Mouse (Mus musculus) T-helper 2 cell (primary cell): Measurements from ENCODE around the gene Apip.

Source experiments
- in situ Hi-C: fragments of 300-600 bp; cut with MboI, MseI; formaldehyde crosslinking; loops from one replicate; pipeline ENCODE4 v1.15.1; 2025; ENCODE audit warnings: high pct_unique_total_duplicates

Apip gene

DNA sequence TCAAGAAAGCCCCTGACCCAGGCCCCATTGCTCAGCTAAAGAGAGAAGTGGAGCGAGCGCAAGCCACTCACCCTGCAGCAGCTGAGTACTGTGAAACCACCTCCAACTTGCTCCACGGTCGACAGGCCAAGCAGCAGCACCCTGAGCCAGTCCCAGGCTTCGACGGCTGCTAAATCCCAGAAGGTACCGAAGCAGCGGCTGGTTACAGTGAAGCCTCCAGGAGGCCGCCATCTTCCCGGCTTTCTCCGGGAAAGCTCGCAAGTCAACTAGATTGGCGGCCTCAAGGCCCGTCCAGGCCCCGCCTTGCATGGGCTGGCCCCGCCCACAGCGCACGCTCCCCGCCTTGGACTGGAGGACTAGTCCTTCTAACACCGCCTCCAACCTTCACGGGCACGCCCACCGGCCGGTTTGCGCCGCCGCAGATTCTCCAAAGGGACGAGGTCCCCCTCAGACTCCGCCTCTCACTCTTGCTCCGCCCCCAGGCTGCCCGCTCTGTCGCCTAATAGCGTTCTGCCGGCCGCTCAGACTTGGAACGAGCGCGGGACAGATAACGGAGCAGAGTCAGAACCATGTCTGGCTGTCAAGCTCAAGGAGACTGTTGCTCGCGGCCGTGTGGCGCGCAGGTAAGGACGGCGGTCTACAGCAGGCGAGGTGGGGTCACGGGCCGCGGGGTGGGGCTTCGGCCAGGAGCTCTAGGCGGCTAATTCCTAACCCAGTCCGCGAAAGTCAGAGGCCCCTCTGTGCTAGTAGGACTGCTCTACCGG lies at the start of gene Apip, which contains the start of gene Pdhx:
Gene Apip (plus strand): TSS at position 457 of the 764 bp plus-strand sequence.
Gene Pdhx (minus strand): TSS at position 295 of the 764 bp plus-strand sequence.
- in situ Hi-C loops: no loop called here

DNA sequence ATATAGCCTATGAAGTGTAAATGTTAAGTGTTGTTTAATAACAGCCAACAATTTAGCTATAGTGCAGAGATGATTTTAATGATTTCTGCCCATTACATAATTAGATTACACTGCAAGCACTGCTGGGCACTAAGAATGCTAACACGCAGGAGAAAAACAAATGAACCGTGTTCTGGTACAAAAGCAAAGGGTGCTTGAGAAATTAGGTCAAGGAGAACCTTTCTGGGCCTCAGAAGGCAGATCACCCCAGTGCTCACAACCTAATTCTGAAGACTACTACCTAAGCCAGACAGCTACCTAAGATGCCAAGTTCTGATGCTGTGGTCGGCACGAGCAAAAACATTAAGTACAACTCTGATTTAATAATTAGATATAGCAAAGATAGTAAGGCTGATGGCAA lies 35.6 kb upstream of the Apip start:
- in situ Hi-C loops: no loop called here

DNA sequence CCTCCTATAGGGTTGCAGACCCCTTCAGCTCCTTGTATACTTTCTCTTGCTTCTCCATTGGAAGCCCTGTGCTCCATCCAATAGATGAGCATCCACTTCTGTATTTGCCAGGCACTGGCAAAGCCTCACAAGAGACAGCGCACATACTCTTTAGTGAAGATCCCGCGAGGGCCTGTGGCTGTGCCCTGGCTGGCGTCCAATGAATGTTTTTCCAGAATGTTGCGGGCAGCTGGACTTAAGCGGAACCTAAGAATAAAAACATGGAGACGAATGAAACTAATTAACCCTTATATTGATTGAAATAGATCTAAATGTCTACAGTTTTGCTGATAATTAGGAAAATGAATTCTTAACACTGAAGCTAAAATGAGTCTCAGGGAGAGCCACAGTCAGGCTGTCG lies 32.6 kb upstream of the Apip start:
- in situ Hi-C loops: no loop called here

DNA sequence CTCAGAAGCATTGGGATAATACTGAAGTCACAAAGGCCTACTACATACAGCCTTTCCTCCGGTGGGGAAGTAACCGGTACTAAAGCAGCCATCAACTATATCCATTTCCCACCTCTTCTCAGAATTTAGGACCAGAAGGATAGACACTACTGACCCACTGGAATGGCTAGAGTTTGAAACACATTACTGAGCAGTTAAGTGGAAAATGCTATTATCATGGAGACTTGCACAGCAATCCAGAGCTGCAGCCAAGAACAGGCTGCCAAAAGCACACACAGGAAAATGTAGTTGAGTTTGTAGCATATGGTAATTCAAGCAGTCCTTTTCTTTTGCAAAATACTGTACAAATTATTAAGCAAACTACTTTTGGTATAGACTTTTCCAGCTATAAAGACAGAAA lies 28.2 kb upstream of the Apip start:
- in situ Hi-C loops: no loop called here

DNA sequence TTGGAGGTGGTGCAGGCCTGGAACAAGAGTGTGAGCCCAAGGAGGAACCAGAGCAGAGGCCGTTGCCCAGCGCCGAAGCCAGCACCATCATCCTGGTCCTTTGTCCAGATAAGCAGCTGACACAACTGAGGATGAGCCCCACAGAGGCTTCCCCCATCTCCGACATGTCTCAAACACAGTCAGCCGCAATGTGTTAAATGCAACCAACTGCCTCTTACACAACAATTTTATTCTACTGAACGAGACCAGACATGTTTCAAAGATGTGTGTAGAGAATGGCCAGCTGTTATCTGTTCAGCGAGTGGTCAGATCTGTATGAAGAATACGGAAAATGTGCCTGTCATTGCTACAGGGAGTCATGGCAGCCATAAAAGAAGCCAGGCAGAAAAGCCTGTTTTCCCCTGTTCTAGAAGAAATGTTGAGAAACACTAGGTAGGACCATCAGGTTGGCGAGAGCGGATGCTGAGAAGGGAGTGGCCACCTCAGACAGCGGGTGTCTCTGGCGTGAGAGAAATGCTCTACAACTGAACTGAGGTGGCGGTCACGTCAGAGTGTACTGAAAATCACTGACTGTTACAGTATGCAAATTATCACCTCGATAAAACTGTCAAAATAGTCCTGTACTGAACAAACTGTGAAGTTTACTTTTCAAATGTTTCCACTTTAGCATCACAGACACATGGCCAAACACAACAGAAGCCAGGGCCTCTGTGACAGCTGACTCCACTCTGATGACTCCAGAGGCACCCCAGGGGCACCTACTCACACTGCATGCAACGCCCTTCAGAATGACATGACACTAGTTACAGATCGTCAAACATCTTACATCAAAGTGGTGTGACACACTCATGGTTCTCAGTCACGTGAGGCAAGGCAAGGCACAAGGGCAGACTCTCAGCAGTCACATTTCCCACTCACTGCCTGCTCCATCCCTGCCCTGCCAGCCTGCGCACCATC lies 21.3 kb upstream of the Apip start:
- in situ Hi-C loops: no loop called here

DNA sequence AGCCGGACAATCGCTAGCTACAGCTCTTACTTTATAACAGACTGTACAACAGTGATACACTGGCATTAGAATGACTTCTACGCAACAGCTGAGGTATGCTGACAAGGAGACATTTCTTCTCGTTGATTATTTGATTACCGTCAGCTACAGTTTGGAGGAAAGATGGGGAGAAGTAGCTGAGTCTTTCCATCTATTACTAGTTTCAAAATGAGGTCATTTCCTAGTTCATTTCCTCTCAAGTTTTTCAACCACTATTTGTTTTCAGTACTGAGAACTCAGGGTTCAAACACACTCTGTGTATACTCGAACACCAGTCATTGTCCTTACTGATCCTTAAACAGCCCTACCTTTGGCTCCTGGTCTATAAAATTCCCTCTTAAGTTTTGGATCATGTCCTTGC lies 17.7 kb upstream of the Apip start:
- in situ Hi-C loops: no loop called here

DNA sequence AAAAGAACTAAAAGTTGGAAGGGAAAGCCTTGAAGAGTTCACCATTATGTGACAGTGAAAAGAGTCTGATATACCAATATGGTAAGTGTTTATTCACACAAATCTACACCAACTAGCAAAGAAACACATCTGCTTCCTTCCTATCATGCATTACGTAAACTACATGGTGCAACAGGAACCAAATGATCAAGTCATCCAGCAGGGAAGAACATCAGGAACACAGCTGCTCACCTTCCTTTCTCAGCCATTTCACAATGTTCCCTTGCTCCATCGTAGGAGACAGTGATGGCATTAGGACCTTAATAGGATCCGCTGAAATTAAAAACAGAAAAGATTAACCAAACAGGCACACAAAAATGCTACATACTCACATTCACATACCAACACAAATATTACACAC lies 15.2 kb upstream of the Apip start:
- in situ Hi-C loops: no loop called here

DNA sequence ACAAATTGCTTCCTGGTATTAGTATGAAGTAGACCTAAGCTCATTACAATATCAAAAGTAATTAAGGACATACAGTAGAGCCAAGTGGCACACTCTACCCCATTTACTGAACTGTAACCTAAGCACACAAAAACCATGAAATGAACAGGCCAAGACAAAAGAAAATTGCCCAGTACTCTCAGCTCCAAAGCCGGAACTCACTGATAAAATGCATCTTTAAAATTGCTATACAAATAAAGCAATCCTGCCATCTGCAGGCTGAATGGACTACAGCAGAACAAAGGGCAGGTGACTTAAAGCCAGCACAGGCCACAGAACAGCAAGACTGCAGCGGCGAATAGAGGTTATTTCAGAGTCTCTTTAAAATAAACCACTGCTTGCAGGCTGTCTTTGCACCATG lies 10.6 kb upstream of the Apip start:
- in situ Hi-C loops: no loop called here

DNA sequence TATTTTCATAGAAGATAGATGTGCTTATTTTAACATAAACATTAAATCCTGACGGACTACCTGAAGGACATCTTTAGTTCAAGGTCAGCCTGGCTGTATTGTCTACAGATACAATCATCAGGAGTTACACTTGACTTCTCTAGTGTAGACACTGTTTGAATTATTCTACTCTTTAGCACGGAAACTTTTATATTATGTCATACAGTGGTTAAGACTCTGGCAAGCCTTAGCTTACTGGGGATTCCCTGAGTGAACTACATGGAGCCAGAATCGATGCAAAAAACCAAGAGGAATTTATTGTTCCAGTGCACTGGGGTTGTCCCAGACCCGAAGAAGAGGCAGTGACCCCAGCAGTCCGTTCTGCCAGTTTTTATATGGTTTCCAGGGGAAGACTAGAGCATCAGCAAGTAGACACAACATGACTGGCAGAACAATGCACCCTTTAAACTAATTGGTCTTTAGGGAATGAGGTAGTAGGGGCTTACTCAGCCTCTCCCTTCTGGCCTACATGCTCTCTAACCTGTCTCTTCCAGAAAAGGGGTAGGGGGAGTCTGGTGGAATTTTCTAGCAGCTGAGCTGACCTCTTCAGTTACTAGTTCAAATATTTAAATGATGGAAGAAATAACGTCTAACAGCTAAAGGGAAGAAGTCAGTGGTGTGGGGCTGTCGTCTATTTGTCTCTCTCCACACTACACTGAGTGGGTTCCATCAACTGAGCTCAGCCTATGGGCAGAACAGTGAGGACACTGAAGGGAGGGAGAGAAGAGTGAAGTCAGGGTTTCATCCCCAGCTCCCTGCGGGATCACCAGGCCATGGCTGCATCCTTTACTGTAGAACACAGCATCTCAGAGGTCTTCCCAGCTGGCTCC lies 6.6 kb upstream of the Apip start:
- in situ Hi-C loops: no loop called here

DNA sequence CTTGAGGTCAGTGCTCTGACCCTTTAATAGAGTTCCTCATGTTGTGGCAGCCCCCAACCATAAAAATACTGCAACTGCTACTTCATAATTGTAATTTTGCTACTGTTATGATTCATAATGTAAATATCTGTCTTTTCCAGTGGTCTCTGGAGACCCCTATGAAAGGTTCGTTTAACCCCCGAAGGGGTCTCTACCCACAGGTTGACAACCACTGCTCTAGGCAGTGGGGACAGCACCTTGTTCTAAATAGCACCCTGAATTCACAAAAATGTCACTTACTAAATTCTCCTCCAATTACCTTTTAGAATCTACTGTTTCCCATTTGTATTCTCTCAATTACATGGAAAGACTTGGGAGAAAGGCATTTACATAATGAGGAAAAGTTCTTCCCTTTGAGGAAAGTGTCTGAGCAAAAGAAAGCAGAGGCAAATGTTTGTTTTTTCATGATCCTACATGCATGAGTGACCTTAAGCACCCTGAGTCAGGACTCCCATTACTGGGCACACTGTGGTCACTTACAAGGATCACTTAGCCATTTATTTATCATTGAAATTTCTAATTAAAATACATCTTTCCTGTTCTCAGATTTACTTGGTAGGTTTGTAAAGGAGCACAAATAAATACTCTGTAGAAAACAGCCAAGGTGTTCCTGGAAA lies 5.8 kb upstream of the Apip start:
- in situ Hi-C loops: no loop called here

DNA sequence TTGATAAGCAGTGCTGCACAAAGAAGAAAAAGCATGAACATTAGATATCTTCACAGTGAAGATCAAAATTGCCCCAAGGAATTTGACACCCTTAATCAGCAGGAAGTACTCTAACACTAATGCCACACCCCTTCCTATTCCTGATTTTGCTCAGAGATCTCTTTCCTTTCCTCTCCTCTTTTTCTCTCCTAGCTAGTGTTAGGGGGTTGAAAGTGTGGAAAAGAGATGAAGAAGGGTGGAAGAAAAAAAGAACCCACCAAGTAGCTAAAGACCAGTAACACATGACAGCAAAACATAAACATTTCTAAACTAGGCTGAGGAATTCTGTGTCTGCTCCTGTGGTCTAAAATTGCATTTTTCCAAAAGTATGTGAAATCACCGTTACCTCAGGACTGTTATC lies 4.9 kb upstream of the Apip start:
- in situ Hi-C loops: no loop called here

DNA sequence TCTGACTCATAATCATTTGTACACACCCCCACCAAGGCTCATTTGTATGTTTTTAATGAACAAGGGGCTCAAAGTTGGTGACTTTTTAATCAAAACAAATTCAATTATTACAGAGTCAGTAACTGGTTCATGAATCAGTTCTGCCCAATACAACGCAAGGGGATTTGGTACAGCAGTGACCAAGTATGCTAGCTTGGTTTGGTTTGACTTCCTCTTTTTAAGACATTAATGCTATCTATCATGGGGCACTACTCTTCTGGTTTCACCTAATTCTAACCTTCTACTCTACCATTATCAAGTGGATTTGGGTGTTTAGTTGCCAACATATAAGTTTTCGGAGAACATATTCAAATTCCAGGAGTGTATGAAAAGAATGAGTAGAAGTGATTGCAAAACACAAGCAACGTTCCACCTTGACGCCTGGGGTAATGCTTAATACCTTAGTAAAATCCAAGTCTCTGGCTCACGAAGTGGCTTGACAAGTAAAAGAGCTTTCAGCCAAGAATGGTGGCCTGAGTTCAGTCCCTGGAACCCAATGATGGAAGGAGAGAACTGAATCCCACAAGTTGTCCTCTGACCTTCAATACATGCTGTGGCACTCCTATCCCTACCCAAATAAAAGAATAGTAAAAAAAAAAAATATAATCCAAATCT lies 3.6 kb upstream of the Apip start:
- in situ Hi-C loops: no loop called here

DNA sequence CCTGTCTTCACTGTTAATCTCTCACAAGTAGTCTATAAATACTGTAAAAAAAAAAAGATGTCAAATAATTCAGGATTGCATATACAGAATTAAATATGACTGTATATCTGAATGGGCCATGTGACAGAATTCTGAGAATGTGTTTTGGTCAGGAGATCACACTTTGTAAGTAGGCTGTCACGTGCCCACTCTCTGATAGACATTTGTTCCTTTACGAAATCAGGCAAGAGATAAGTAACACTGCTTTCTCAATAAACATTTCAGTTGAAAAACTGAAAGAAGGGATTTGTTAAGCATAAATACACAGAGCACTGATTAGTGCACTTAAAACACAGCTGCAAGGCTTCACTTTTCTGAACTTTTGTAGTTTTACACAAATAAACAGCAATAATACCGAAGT lies 2.9 kb upstream of the Apip start:
- in situ Hi-C loops: no loop called here

DNA sequence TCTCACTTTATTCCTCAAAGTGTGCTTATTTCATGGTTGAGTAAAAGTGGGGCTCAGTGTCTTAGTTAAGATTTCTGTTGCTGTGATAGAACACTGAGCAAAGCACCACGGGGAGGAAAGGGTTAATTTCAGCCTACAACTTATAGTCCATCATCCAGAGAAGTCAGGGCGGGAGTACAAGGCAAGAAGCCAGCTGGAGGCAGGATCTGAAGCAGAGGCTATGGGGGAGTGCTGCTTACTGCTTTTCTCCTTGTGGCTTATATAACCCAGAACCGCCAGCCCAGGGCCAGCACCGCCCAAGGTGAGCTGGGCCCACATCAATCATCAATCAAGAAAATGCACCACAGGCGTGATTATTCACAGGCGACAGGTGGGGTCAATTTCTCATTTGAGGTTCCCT lies 7.6 kb downstream of the Apip start:
- in situ Hi-C loops: loop anchor here (25.0 kb wide), 1 partner anchor 256 kb away; no protein-coding TSS in a partner anchor

DNA sequence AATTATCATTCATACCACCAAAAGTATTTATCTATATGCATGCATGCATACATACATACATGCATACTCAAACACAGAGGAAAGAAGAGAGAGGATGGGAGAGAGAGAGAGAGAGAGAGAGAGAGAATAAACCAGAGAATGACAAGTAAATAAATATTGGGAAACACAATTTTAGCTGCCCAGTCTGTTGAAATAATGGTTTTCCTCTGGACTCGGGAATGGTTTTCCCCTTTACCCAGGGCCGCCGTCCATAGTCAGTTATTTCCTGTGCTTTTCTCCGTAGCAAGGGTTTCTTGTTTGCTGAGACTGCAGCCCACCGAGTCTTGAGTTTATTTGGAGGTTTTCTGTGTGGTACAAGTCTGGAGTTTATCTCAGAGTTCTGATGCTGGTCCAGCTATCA lies 8.2 kb downstream of the Apip start:
- in situ Hi-C loops: loop anchor here (25.0 kb wide), 1 partner anchor 256 kb away; no protein-coding TSS in a partner anchor

DNA sequence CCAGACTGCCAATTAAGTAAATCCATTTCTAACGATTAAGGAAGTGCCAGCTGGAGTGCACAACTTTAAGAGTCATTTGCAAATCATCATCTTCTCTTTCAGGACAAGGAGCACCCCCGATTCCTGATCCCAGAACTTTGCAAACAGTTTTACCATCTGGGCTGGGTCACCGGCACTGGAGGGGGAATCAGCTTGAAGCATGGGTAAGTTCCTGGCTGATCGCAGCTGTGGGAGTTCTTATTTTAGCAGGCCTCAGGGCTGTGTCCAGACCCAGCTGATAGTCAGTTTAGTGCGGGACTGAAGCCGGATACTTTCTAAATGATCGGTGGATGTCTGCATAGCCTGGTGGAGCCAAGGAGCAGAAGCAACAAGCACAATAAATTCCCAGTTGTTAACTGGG lies 9.4 kb downstream of the Apip start:
- in situ Hi-C loops: loop anchor here (25.0 kb wide), 1 partner anchor 254 kb away; no protein-coding TSS in a partner anchor

DNA sequence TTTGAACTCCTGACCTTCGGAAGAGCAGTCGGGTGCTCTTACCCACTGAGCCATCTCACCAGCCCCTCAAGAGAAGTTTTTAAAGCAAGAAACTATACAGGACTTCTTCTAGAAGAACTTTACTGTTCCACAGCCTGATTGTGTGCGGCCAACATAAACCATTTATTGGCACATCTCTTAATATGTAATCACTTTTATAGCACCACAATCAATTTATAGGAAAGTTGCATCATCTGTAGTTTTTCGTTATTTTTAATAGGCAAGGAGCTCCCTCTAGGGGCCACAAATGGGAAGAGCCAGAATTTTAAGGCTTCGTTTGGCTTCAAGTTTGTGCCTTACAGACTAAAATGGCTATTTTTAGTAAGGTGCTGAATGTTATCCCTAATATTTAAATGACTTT lies 11.0 kb downstream of the Apip start:
- in situ Hi-C loops: loop anchor here (25.0 kb wide), 1 partner anchor 253 kb away; no protein-coding TSS in a partner anchor

DNA sequence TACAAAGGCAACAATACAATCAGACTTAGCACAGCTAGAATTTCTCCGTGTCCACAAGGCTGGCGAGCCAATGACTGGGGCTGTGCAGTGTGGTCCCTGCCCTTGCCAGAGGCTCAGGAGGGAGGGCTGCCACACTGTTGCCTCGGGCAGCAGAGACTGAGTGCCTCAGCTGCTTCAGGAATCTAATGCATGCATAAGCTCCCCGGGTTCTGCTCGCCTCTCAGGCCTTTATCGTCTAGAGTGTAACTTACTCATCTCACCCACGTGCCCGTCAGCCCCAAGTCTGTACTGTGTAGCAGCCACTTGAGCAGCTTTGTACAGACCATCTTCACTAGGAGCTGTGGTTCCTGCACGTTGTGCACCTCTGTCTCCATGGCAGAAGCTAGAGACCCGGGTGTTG lies 12.2 kb downstream of the Apip start:
- in situ Hi-C loops: loop anchor here (25.0 kb wide), 1 partner anchor 252 kb away; no protein-coding TSS in a partner anchor

DNA sequence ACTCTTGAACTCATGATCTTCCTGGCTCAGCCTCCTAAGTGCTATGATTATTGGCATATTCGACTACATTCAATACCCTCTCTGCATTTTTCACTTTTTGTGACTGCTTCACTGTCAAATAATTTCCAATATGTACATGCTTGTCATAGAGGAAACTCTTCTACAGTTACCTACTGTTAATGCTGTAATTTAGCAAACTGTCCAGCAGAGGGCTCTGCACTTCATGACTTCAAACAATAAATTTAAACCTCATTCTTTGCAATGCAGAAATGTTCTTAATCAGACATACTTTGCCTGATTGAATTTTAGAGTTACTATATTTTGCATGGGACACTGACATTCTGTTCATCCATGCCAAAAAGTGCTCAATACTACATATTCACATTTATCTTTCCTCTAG lies 13.0 kb downstream of the Apip start:
- in situ Hi-C loops: loop anchor here (25.0 kb wide), 1 partner anchor 251 kb away; no protein-coding TSS in a partner anchor

DNA sequence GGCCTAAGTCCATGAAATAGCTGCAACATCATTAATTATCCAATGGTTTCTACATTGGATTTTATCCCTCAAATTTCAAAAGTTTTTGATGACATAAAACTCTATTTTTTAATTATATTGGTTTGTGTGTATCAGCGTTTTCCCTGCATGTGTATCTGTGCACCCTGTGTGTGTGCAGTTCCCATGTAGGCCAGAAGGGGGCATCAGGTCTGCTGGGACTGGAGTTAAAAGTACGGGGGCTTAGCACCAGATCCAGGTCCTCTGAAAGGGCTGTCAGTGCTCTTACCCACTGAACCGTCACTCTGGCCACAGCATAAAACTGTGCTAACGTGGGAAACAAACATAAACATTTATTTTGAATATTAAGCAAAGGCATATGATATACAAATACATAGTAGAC lies 14.6 kb downstream of the Apip start:
- in situ Hi-C loops: loop anchor here (25.0 kb wide), 1 partner anchor 249 kb away; no protein-coding TSS in a partner anchor
